Mouse (Mus musculus) liver, embryonic 16.5 days (tissue): ENCODE data around the gene Spsb1. TPM values are rescaled to one million over a fixed set of nuclear protein-coding genes. Genes with fewer than 3 reads are reported as not detected.

Experiments used
- ATAC-seq: fragments of 200-750 bp; cut with Nextera tagmentation; 2 replicates; pipeline ENCODE4 v1.8.0; 2017; ENCODE audit warnings: low read depth, mild to moderate bottlenecking, moderate number of reproducible peaks, moderate library complexity
- H3K27ac ChIP-seq: fragments of 300-500 bp; sonication (generic); 2 replicates; pipeline ENCODE4 v1.5.1; 2014; ENCODE audit warnings: mild to moderate bottlenecking, low read length
- H3K27me3 ChIP-seq: fragments of 300-500 bp; sonication (generic); 2 replicates; pipeline ENCODE4 v1.6.1; 2014; ENCODE audit warnings: low read depth, low read length, mixed read lengths; ENCODE audit not compliant: control insufficient read depth, insufficient read depth
- H3K36me3 ChIP-seq: fragments of 300-500 bp; sonication (generic); 2 replicates; pipeline ENCODE4 v1.6.1; 2014; ENCODE audit warnings: mild to moderate bottlenecking; ENCODE audit not compliant: control insufficient read depth, insufficient read depth
- H3K4me1 ChIP-seq: fragments of 300-500 bp; sonication (generic); 2 replicates; pipeline ENCODE4 v1.6.1; 2014; ENCODE audit warnings: low read depth, low read length, mixed read lengths; ENCODE audit not compliant: control insufficient read depth
- H3K4me2 ChIP-seq: fragments of 300-500 bp; sonication (generic); 2 replicates; pipeline ENCODE4 v1.6.1; 2014; ENCODE audit warnings: low read depth, low read length, mixed read lengths
- H3K4me3 ChIP-seq: fragments of 300-500 bp; sonication (generic); 2 replicates; pipeline ENCODE4 v1.5.1; 2014; ENCODE audit warnings: low read depth, mild to moderate bottlenecking, low read length
- H3K9ac ChIP-seq: fragments of 300-500 bp; sonication (generic); 2 replicates; pipeline ENCODE4 v1.6.1; 2014; ENCODE audit warnings: low read depth, low read length
- H3K9me3 ChIP-seq: fragments of 300-500 bp; sonication (generic); replicated peaks from 2 replicates; pipeline ENCODE4 v1.6.1; 2016; ENCODE audit warnings: low read length; ENCODE audit not compliant: control insufficient read depth
- WGBS: fragments of 180-500 bp; shearing (Covaris S2); extraction: QIAGEN DNeasy Blood & Tissue Kit; methylation state at CpG from one replicate; pipeline ENCODE4 v1.1.7; 2014; ENCODE audit not compliant: insufficient replicate concordance; 5-methylcytosine and 5-hydroxymethylcytosine counted together
- polyA plus RNA-seq: library from polyadenylated mRNA; unstranded; fragments of >200 nt; fragmentation: Nextera tagmentation; extraction: Ambion mirVana; gene quantifications from 2 replicates; pipeline ENCODE4 v1.2.1, GENCODE M21; 2015

The Spsb1 gene
- polyA plus RNA-seq, 1 experiment from 2014 or later = 0.89 TPM

- H3K4me3 ChIP-seq = no peak overlapping the region
- ATAC-seq = no peak
- H3K36me3 ChIP-seq = no peaks in the 10 kb centered on the region
- H3K4me1 ChIP-seq = no peaks in the 10 kb centered on the region; the same call in 1 of the 2 replicates
- H3K27ac ChIP-seq = no peak overlapping the region
- H3K4me2 ChIP-seq = no peak overlapping the region
- no peaks in the 10 kb centered on the region for H3K9me3 ChIP-seq
- no peaks in the 10 kb centered on the region for H3K27me3 ChIP-seq
- no peak overlapping the region for H3K9ac ChIP-seq
- WGBS = 43% methylated on average over 3 of the region's 3 CpGs
These were observed 9.9 kb upstream of the Spsb1 start for GRCm38 (mm10) chr4:149964770-149965169.

- Histone ChIP-seq H3K4me2 (no peak overlapping the region), H3K27me3 (no peaks in the 10 kb centered on the region), H3K4me3 (no peak overlapping the region), H3K9me3 (no peaks in the 10 kb centered on the region), H3K9ac (no peak overlapping the region), H3K27ac (no peak overlapping the region), H3K36me3 (no peaks in the 10 kb centered on the region), H3K4me1 (no peaks in the 10 kb centered on the region; the same call in 1 of the 2 replicates)
- 64% methylated on average over 8 of the region's 8 CpGs for WGBS
- no peak for ATAC-seq
These were observed 9.4 kb upstream of the Spsb1 start for GRCm38 (mm10) chr4:149964285-149964684.

DNA sequence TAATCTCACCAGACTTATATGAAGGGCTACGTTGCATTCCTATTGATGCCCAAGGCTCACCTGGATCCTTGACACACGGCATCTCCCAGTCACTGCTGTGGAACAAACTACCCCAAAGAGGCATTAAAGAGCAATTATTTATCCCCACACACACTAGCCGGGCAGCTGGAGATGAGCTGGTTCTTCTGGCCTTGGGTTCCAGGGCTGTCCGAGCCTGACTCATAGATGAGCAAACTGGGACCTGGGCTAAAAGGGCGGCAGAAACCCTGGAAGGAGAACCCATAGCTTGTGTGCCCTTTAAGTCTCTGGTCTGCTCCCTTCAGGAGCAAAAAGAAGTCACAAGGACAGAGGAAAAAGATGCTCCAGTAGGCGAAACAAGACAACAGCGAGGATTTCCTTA lies 5.5 kb upstream of the Spsb1 start:
- 70% methylated on average over 7 of the region's 7 CpGs for WGBS
- H3K9ac ChIP-seq = no peak overlapping the region

DNA sequence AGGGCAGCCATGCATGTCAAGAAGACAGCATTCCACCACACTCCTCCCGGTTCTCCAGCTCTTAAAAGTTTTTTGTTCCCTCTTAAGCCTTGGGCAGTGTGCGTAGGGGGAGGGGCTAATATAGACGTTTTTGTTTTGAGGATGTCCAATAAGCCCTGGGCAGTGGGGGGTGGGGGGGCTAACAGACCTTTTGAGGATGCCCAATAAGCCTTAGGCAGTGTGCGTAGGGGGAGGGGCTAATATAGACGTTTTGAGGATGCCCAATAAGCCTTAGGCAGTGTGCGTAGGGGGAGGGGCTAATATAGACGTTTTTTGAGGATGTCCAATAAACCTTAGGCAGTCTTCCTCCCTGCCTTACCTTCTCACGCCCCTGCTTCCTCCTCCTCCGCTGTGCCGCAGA lies 5.0 kb upstream of the Spsb1 start:
- WGBS = 51% methylated on average over 10 of the region's 10 CpGs
- H3K27ac ChIP-seq = no peak overlapping the region
- H3K36me3 ChIP-seq = no peaks in the 10 kb centered on the region
- no peak overlapping the region for H3K4me2 ChIP-seq
- H3K4me3 ChIP-seq = no peak overlapping the region
- H3K27me3 ChIP-seq = peaks cover 34% of the 10 kb centered on the region
- H3K9ac ChIP-seq = no peak overlapping the region
- H3K4me1 ChIP-seq = peaks cover 9% of the 10 kb centered on the region
- H3K9me3 ChIP-seq = no peaks in the 10 kb centered on the region
- no peak for ATAC-seq

More for the DNA sequence above, 5.5 kb upstream of the Spsb1 start:
- Histone ChIP-seq H3K27me3 (peaks cover 28% of the 10 kb centered on the region), H3K36me3 (no peaks in the 10 kb centered on the region), H3K9me3 (no peaks in the 10 kb centered on the region), H3K4me3 (no peak overlapping the region), H3K4me1 (peaks cover 4% of the 10 kb centered on the region), H3K27ac (no peak overlapping the region), H3K4me2 (no peak overlapping the region)
- no peak for ATAC-seq

DNA sequence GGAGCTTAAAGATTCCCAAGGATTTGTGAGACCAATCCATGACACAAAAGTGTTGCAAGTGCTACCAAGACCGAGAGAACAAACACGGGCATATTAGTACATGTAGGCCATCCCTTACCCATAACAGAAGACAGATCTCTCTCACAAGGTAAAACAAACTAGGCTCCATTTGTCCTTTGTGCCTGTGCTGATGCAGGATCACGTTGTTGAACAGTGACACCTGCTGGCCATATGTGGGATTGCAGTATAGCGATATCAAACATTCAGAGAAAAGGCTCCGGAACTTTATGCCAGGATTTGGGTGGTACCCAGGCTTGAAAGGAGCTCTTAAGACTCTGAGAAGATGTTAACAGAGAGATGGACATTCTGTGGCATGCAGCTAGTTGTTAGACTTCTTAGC lies 3.7 kb upstream of the Spsb1 start:
- Histone ChIP-seq H3K4me2 (no peak overlapping the region), H3K4me3 (no peak overlapping the region), H3K9me3 (no peaks in the 10 kb centered on the region), H3K27ac (no peak overlapping the region), H3K9ac (no peak overlapping the region), H3K27me3 (peaks cover 47% of the 10 kb centered on the region), H3K4me1 (peaks cover 13% of the 10 kb centered on the region), H3K36me3 (no peaks in the 10 kb centered on the region)
- no peak for ATAC-seq
- 4% methylated on average over 5 of the region's 5 CpGs for WGBS

GRCm38 (mm10) chr4:149956048-149956447 lies 1.2 kb upstream of the Spsb1 start:
- Histone ChIP-seq H3K4me2 (no peak overlapping the region), H3K36me3 (no peaks in the 10 kb centered on the region), H3K4me1 (peaks cover 13% of the 10 kb centered on the region), H3K9me3 (no peaks in the 10 kb centered on the region), H3K9ac (no peak overlapping the region), H3K4me3 (no peak overlapping the region), H3K27me3 (peaks cover 66% of the 10 kb centered on the region), H3K27ac (no peak overlapping the region)
- no peak for ATAC-seq
- 45% methylated on average over 13 of the region's 13 CpGs for WGBS

GRCm38 (mm10) chr4:149955631-149956030 lies 788 bp upstream of the Spsb1 start:
- Histone ChIP-seq H3K9me3 (no peaks in the 10 kb centered on the region), H3K4me1 (peaks cover 13% of the 10 kb centered on the region), H3K27me3 (peaks cover 66% of the 10 kb centered on the region), H3K9ac (no peak overlapping the region), H3K4me2 (peak overlapping the region; percentile 57), H3K27ac (no peak overlapping the region), H3K36me3 (no peaks in the 10 kb centered on the region), H3K4me3 (peak overlapping the region; percentile 40)
- 16% methylated on average over 15 of the region's 15 CpGs for WGBS
- no peak for ATAC-seq

DNA sequence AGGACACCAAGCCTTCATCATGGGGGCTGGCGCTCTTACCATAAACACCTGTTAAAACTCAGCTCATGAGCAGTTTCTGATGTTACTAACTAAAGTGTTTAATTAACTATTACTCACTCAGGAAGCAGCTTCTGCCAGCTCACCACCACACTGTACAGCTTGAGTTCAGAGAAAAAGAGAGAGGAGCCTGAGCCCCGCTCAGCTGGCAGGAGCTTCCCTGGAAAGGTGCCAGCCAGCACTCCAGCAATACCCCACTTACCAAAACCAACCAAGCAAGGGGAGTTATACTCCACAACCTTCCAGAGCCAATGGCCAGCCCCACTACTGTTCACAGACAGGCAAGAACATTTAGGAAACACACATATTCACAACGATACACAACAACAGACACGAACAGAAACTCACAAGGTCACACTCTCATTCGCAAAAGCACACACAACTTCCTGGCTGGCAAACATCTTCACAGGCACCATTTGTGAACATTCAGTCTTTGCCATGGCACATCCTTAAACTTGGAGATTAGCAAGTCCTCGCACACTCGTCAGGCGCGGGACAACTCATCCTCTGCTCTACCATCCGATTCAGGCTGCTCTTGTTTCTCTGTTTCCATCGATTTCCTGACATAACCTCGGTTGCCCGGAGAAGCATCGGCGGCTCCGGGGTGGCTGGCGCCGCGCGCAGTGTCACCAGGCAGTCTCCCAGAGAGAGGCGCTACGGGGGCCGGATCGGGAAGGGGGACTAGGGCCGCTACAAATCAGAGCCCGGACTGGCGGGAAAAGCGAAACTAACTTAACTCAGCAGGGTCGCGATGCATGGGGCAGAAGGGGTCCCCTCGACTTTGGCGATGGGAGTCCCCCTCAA lies 992 bp downstream of the Spsb1 start:
- Histone ChIP-seq H3K4me1 (peaks cover 13% of the 10 kb centered on the region), H3K4me3 (peak overlapping the region; percentile 59), H3K27ac (no peak overlapping the region), H3K27me3 (peaks cover 71% of the 10 kb centered on the region), H3K9me3 (no peaks in the 10 kb centered on the region), H3K9ac (no peak overlapping the region), H3K36me3 (no peaks in the 10 kb centered on the region), H3K4me2 (peak overlapping the region; percentile 85)
- 6% methylated on average over 32 of the region's 32 CpGs for WGBS
- ATAC-seq = no peak

DNA sequence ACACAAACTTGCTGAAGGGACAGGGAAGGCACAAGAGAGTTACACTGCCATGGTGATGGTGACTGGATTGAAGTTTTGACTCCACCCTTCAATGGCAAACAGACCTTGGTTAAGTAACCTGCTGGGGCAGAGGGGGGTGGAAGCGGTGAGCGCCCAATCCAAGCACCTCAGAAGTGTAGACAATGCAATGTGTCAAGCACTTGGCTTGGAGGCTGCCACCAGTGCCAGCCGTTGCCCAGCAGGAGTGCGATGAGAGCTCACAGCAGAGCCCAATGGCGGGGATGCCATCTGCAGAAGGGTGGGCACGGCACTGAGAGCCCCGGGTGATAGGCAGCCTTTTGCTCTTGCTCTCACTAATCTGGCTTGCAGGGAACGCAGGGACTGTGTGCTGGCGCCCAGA lies 2.6 kb downstream of the Spsb1 start:
- no peak overlapping the region for H3K9ac ChIP-seq
- H3K4me1 ChIP-seq = peaks cover 13% of the 10 kb centered on the region
- no peak for ATAC-seq
- 70% methylated on average over 9 of the region's 9 CpGs for WGBS
- no peak overlapping the region for H3K4me3 ChIP-seq
- no peak overlapping the region for H3K4me2 ChIP-seq
- H3K27ac ChIP-seq = no peak overlapping the region
- peaks cover 63% of the 10 kb centered on the region for H3K27me3 ChIP-seq
- H3K36me3 ChIP-seq = no peaks in the 10 kb centered on the region
- no peaks in the 10 kb centered on the region for H3K9me3 ChIP-seq
